Mouse (Mus musculus): ENCODE measurements at regions not wholly inside any gene's neighbourhood (a gene's known extent, or its start where the extent isn't known, plus 50 kb on each side); places are given as distances from the start of the nearest gene placed in this dataset.

DNA sequence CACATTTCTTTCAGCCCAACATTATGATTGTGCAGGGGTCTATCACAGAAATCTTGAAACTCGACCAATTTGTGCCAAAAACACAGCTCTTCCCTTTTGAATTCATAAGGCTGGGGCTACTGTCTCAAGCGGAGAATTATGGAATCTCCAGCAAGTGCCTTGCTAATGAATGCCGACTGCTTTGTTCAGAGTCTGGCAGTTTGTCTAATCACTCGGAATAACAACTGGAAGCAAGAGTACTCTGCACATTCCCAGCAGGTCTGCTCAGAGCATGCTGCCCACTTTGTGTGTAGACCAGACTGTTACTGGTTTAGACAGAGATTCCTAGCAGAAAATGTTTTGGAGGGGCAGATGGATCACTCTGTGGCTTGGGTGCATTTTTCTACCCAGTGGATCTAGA is 237.1 kb upstream of the F930015N05Rik start:
- TF ChIP-seq CTCF (IDR thresholded peaks at IDR 0.05; ENCODE audit: borderline replicate concordance, insufficient read depth, low read length), result no peak
- TF ChIP-seq POLR2A (IDR thresholded peaks at IDR 0.05; ENCODE audit: low read depth, low read length), result no peak

Measured in embryonic fibroblast, embryonic 13.5 days (primary cell).